Mouse (Mus musculus): ENCODE results near the gene Atp8a1. TPM values are rescaled to one million over a fixed set of nuclear protein-coding genes. Genes with fewer than 3 reads are reported as not detected.

The Atp8a1 gene
- total RNA-seq, 2 experiments from 2014 or later: 171 to 190 TPM

- no peak overlapping the region for H3K4me3 ChIP-seq
- DNase-seq (ENCODE audit: extremely low spot score in 1 of 2, low spot score in 2 of 2): no peak
- no peak for TF ChIP-seq CTCF (IDR thresholded peaks at IDR 0.05)
- intact Hi-C loops (cut with DNase I): loop anchor here (5.0 kb wide), 1 partner anchor 56 kb away; no protein-coding TSS in a partner anchor
- H3K27ac ChIP-seq: peak overlapping the region; percentile 63
These were observed 149.1 kb downstream of the Atp8a1 start for GRCm38 (mm10) chr5:67698176-67698575.

- H3K4me3 ChIP-seq: no peak overlapping the region
- H3K27ac ChIP-seq: peak overlapping the region; percentile 51; the same call in 1 of the 2 replicates
- no peak for TF ChIP-seq CTCF (IDR thresholded peaks at IDR 0.05)
- intact Hi-C loops (cut with DNase I): loop anchor here (5.0 kb wide), 1 partner anchor 55 kb away; no protein-coding TSS in a partner anchor
- DNase-seq (ENCODE audit: extremely low spot score in 1 of 2, low spot score in 2 of 2): peak in 1 of 2 experiments; percentile 30
These were observed 150.3 kb downstream of the Atp8a1 start for GRCm38 (mm10) chr5:67696741-67697596.

GRCm38 (mm10) chr5:67695055-67695710 lies 152.1 kb downstream of the Atp8a1 start:
- TF ChIP-seq CTCF (IDR thresholded peaks at IDR 0.05): no peak
- no peak for DNase-seq (ENCODE audit: extremely low spot score in 1 of 2, low spot score in 2 of 2)
- H3K4me3 ChIP-seq: no peak overlapping the region
- no peak overlapping the region for H3K27ac ChIP-seq
- intact Hi-C loops (cut with DNase I): loop anchor here (5.0 kb wide), 1 partner anchor 53 kb away; no protein-coding TSS in a partner anchor

GRCm38 (mm10) chr5:67690336-67690735 lies 156.9 kb downstream of the Atp8a1 start:
- no peak overlapping the region for H3K4me3 ChIP-seq
- intact Hi-C loops (cut with DNase I): no loop called here
- no peak for TF ChIP-seq CTCF (IDR thresholded peaks at IDR 0.05)
- DNase-seq (ENCODE audit: extremely low spot score in 1 of 2, low spot score in 2 of 2): no peak
- H3K27ac ChIP-seq: no peak overlapping the region

GRCm38 (mm10) chr5:67688001-67688400 lies 159.2 kb downstream of the Atp8a1 start:
- TF ChIP-seq CTCF (IDR thresholded peaks at IDR 0.05): no peak
- no peak overlapping the region for H3K4me3 ChIP-seq
- no peak for DNase-seq (ENCODE audit: extremely low spot score in 1 of 2, low spot score in 2 of 2)
- intact Hi-C loops (cut with DNase I): no loop called here
- H3K27ac ChIP-seq: no peak overlapping the region; the same call in 1 of the 2 replicates

GRCm38 (mm10) chr5:67685906-67686305 lies 161.3 kb downstream of the Atp8a1 start:
- intact Hi-C loops (cut with DNase I): no loop called here
- Histone ChIP-seq H3K4me3 (no peak overlapping the region), H3K27ac (no peak overlapping the region)
- no peak for DNase-seq (ENCODE audit: extremely low spot score in 1 of 2, low spot score in 2 of 2)
- no peak for TF ChIP-seq CTCF (IDR thresholded peaks at IDR 0.05)

GRCm38 (mm10) chr5:67685461-67685860 lies 161.8 kb downstream of the Atp8a1 start:
- DNase-seq (ENCODE audit: extremely low spot score in 1 of 2, low spot score in 2 of 2): no peak
- intact Hi-C loops (cut with DNase I): no loop called here
- H3K4me3 ChIP-seq: no peak overlapping the region
- TF ChIP-seq CTCF (IDR thresholded peaks at IDR 0.05): no peak
- H3K27ac ChIP-seq: no peak overlapping the region

- no peak overlapping the region for H3K27ac ChIP-seq
- no peak for TF ChIP-seq CTCF (IDR thresholded peaks at IDR 0.05)
- intact Hi-C loops (cut with DNase I): no loop called here
- H3K4me3 ChIP-seq: no peak overlapping the region
- no peak for DNase-seq (ENCODE audit: extremely low spot score in 1 of 2, low spot score in 2 of 2)
These were observed 168.4 kb downstream of the Atp8a1 start for GRCm38 (mm10) chr5:67678819-67679218.

- intact Hi-C loops (cut with DNase I): no loop called here
- TF ChIP-seq CTCF (IDR thresholded peaks at IDR 0.05): no peak
- DNase-seq (ENCODE audit: extremely low spot score in 1 of 2, low spot score in 2 of 2): no peak
- Histone ChIP-seq H3K4me3 (no peak overlapping the region), H3K27ac (no peak overlapping the region)
These were observed 174.2 kb downstream of the Atp8a1 start for GRCm38 (mm10) chr5:67673008-67673407.

- H3K4me3 ChIP-seq: no peak overlapping the region
- no peak overlapping the region for H3K27ac ChIP-seq
- DNase-seq (ENCODE audit: extremely low spot score in 1 of 2, low spot score in 2 of 2): no peak
- TF ChIP-seq CTCF (IDR thresholded peaks at IDR 0.05): no peak
- intact Hi-C loops (cut with DNase I): no loop called here
These were observed 177.1 kb downstream of the Atp8a1 start for GRCm38 (mm10) chr5:67670158-67670557.

- no peak for DNase-seq (ENCODE audit: extremely low spot score in 1 of 2, low spot score in 2 of 2)
- no peak overlapping the region for H3K27ac ChIP-seq
- no peak overlapping the region for H3K4me3 ChIP-seq
- TF ChIP-seq CTCF (IDR thresholded peaks at IDR 0.05): no peak
- intact Hi-C loops (cut with DNase I): no loop called here
These were observed 177.8 kb downstream of the Atp8a1 start for GRCm38 (mm10) chr5:67669436-67669896.

- no peak for DNase-seq (ENCODE audit: extremely low spot score in 1 of 2, low spot score in 2 of 2)
- intact Hi-C loops (cut with DNase I): no loop called here
- TF ChIP-seq CTCF (IDR thresholded peaks at IDR 0.05): no peak
These were observed 184.5 kb downstream of the Atp8a1 start for GRCm38 (mm10) chr5:67662715-67663114.

More at GRCm38 (mm10) chr5:67662715-67663114, 184.5 kb downstream of the Atp8a1 start:
- no peak overlapping the region for H3K4me3 ChIP-seq
- H3K27ac ChIP-seq: no peak overlapping the region

Data from left cerebral cortex, adult 2 months (tissue).